Mouse (Mus musculus): ENCODE measurements around the gene Creb3l4. TPM values are rescaled to one million over a fixed set of nuclear protein-coding genes. Genes with fewer than 3 reads are reported as not detected.

The Creb3l4 gene
- polyA plus RNA-seq, 1 experiment = 1.3 TPM

DNA sequence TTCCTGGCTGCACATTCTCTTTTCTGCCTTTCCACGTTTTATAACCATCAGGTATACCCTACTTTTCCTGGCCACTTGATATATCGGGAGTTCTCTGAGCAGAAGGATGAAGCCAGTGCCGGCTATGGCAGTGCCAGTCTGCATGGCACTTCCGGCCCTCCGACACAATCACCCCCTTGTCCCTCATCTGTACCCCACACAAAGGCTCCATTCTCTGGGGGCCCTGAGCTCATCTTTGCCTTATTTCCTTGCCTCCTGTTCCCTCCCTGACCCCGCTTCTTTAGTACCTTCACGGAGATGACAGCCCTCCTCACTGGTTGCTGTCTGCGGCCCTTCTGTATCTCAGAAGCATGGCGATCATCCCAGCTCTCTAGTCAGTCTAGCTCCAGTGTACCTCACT is 37.4 kb upstream of the Creb3l4 start:
- DNase-seq = no peak
- WGBS = 97% methylated on average over 9 of the region's 9 CpGs
- H3K27ac ChIP-seq (ENCODE audit: control insufficient read depth, insufficient read depth, low read length) = no peak overlapping the region

DNA sequence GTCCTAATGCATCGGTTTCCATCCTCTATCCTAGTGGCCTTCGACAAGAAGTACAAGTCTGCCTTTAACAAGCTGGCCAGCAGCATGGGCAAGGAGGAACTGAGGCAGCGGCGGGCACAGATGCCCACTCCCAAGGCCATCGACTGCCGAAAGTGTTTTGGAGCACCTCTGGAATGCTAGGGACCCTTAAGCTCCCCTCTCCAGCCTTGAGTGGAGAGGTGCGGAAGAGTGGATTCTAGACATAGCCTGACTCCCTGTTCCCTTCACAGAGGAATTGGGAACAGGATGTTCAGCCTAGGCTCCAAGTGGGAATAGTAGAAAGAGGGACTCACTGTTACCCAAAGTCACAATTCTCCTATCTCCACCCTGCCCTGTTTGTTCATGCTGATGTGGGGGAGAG is 36.4 kb upstream of the Creb3l4 start:
- Histone ChIP-seq H3K36me3 (ENCODE audit: control insufficient read depth, insufficient read depth, low read length) (peaks cover 61% of the 10 kb centered on the region), H3K27ac (ENCODE audit: control insufficient read depth, insufficient read depth, low read length) (no peak overlapping the region), H3K4me1 (replicated peaks; ENCODE audit: control insufficient read depth, insufficient read depth, low read length) (no peaks in the 10 kb centered on the region), H3K27me3 (ENCODE audit: control insufficient read depth, insufficient read depth, low read length) (no peaks in the 10 kb centered on the region), H3K4me3 (ENCODE audit: control insufficient read depth, insufficient read depth, low read length) (no peak overlapping the region)
- no peak for DNase-seq
- no peak for TF ChIP-seq CTCF (IDR thresholded peaks at IDR 0.05; ENCODE audit: borderline replicate concordance, control insufficient read depth, extremely low read depth, insufficient read depth, low read length, poor library complexity)
- no peak for TF ChIP-seq POLR2A (IDR thresholded peaks at IDR 0.05; ENCODE audit: control insufficient read depth, extremely low read depth, insufficient read depth, low read length, poor library complexity)
- 97% methylated on average over 7 of the region's 7 CpGs for WGBS

More for the DNA sequence above, 37.4 kb upstream of the Creb3l4 start:
- Histone ChIP-seq H3K36me3 (ENCODE audit: control insufficient read depth, insufficient read depth, low read length) (peaks cover 52% of the 10 kb centered on the region), H3K27me3 (ENCODE audit: control insufficient read depth, insufficient read depth, low read length) (no peaks in the 10 kb centered on the region), H3K4me3 (ENCODE audit: control insufficient read depth, insufficient read depth, low read length) (no peak overlapping the region), H3K4me1 (replicated peaks; ENCODE audit: control insufficient read depth, insufficient read depth, low read length) (no peaks in the 10 kb centered on the region)
- no peak for TF ChIP-seq POLR2A (IDR thresholded peaks at IDR 0.05; ENCODE audit: control insufficient read depth, extremely low read depth, insufficient read depth, low read length, poor library complexity)
- no peak for TF ChIP-seq CTCF (IDR thresholded peaks at IDR 0.05; ENCODE audit: borderline replicate concordance, control insufficient read depth, extremely low read depth, insufficient read depth, low read length, poor library complexity)

DNA sequence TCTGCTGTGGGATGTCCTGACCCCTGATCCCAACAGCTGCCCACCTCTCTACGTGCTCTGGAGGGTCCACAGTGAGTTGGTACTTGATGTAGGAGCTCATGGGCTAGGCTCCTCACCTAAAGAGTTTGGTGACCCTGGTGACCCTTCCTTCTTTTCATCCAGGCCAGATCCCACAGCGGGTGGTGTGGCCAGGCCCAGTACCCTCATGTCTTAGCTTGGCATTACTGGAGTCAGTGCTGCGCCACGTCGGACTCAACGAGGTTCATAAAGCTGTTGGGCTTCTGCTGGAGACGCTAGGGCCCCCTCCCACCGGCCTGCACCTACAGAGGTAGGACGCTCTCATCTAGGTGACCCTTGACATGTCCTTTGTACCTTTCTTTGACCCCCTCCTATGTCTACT is 35.9 kb upstream of the Creb3l4 start:
- Histone ChIP-seq H3K4me3 (ENCODE audit: control insufficient read depth, insufficient read depth, low read length) (no peak overlapping the region), H3K27ac (ENCODE audit: control insufficient read depth, insufficient read depth, low read length) (no peak overlapping the region), H3K27me3 (ENCODE audit: control insufficient read depth, insufficient read depth, low read length) (no peaks in the 10 kb centered on the region), H3K4me1 (replicated peaks; ENCODE audit: control insufficient read depth, insufficient read depth, low read length) (no peaks in the 10 kb centered on the region), H3K36me3 (ENCODE audit: control insufficient read depth, insufficient read depth, low read length) (peaks cover 67% of the 10 kb centered on the region)
- no peak for TF ChIP-seq POLR2A (IDR thresholded peaks at IDR 0.05; ENCODE audit: control insufficient read depth, extremely low read depth, insufficient read depth, low read length, poor library complexity)
- no peak for TF ChIP-seq CTCF (IDR thresholded peaks at IDR 0.05; ENCODE audit: borderline replicate concordance, control insufficient read depth, extremely low read depth, insufficient read depth, low read length, poor library complexity)
- DNase-seq = no peak
- 97% methylated on average over 9 of the region's 9 CpGs for WGBS

DNA sequence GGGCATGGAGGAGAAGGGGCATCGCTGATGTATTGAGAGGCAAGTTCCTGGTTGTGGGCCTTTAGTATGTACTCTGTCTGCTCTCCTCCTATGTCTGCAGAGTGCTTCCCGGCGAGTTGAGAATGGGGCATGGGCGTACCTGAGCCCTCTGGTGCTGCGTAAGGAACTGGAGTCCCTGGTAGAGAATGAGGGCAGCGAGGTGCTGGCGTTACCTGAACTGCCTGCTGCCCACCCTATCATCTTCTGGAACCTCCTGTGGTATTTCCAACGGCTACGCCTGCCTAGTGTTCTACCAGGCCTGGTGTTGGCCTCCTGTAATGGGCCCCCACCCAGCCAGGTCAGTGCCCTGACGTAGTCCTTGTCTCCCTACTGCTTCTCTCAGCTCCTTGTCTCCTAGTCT is 34.9 kb upstream of the Creb3l4 start:
- Histone ChIP-seq H3K4me1 (replicated peaks; ENCODE audit: control insufficient read depth, insufficient read depth, low read length) (no peaks in the 10 kb centered on the region), H3K27ac (ENCODE audit: control insufficient read depth, insufficient read depth, low read length) (no peak overlapping the region), H3K36me3 (ENCODE audit: control insufficient read depth, insufficient read depth, low read length) (peaks cover 77% of the 10 kb centered on the region), H3K27me3 (ENCODE audit: control insufficient read depth, insufficient read depth, low read length) (no peaks in the 10 kb centered on the region), H3K4me3 (ENCODE audit: control insufficient read depth, insufficient read depth, low read length) (no peak overlapping the region)
- no peak for TF ChIP-seq POLR2A (IDR thresholded peaks at IDR 0.05; ENCODE audit: control insufficient read depth, extremely low read depth, insufficient read depth, low read length, poor library complexity)
- no peak for TF ChIP-seq CTCF (IDR thresholded peaks at IDR 0.05; ENCODE audit: borderline replicate concordance, control insufficient read depth, extremely low read depth, insufficient read depth, low read length, poor library complexity)
- WGBS = 96% methylated on average over 10 of the region's 10 CpGs
- DNase-seq = no peak

DNA sequence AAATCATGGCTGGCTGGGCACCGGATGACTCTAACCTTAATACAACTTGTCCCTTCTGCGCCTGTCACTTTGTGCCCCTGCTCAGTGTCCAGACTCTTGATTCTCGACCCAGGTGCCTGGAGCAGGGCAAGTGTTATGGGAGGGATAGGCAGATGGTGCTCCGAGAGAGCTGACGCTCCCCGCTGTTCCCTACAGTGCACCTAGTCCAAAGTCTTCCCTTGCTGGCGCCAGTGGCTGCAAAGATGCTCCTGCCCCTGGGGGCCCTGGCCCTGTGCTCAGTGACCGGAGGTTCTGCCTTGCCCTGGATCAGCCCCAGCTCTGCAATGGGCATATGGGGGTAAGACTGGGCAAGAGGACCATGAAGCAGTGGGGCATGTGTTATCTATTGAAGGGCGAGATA is 34.5 kb upstream of the Creb3l4 start:
- 97% methylated on average over 9 of the region's 9 CpGs for WGBS
- no peaks in the 10 kb centered on the region for H3K4me1 ChIP-seq (replicated peaks; ENCODE audit: control insufficient read depth, insufficient read depth, low read length)
- no peak for TF ChIP-seq CTCF (IDR thresholded peaks at IDR 0.05; ENCODE audit: borderline replicate concordance, control insufficient read depth, extremely low read depth, insufficient read depth, low read length, poor library complexity)
- TF ChIP-seq POLR2A (IDR thresholded peaks at IDR 0.05; ENCODE audit: control insufficient read depth, extremely low read depth, insufficient read depth, low read length, poor library complexity) = no peak
- H3K4me3 ChIP-seq (ENCODE audit: control insufficient read depth, insufficient read depth, low read length) = no peak overlapping the region
- H3K27ac ChIP-seq (ENCODE audit: control insufficient read depth, insufficient read depth, low read length) = no peak overlapping the region
- DNase-seq = no peak
- no peaks in the 10 kb centered on the region for H3K27me3 ChIP-seq (ENCODE audit: control insufficient read depth, insufficient read depth, low read length)
- peaks cover 81% of the 10 kb centered on the region for H3K36me3 ChIP-seq (ENCODE audit: control insufficient read depth, insufficient read depth, low read length)

DNA sequence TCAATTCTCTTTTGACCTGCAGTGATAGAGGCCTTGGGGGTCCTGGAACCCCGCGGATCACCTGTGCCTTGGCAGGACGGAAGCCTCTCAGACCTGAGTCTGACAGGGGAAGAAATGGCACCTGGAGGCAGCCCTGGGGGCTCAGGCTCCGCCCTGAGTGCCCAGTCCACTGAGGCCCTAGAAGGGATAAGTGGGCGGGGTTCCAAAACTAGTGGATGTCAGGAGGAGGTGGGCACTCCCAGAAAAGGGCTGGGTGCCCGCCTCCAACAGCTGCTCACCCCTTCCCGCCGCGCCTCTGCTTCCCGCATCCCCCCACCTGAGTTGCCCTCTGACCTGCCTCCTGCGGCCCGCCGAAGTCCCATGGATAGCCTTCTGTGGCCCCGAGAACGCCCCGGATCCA is 33.5 kb upstream of the Creb3l4 start:
- Histone ChIP-seq H3K27me3 (ENCODE audit: control insufficient read depth, insufficient read depth, low read length) (no peaks in the 10 kb centered on the region), H3K4me1 (replicated peaks; ENCODE audit: control insufficient read depth, insufficient read depth, low read length) (no peaks in the 10 kb centered on the region), H3K27ac (ENCODE audit: control insufficient read depth, insufficient read depth, low read length) (no peak overlapping the region), H3K4me3 (ENCODE audit: control insufficient read depth, insufficient read depth, low read length) (no peak overlapping the region), H3K36me3 (ENCODE audit: control insufficient read depth, insufficient read depth, low read length) (peaks cover 90% of the 10 kb centered on the region)
- no peak for DNase-seq
- 95% methylated on average over 16 of the region's 16 CpGs for WGBS
- TF ChIP-seq POLR2A (IDR thresholded peaks at IDR 0.05; ENCODE audit: control insufficient read depth, extremely low read depth, insufficient read depth, low read length, poor library complexity) (no peak), CTCF (IDR thresholded peaks at IDR 0.05; ENCODE audit: borderline replicate concordance, control insufficient read depth, extremely low read depth, insufficient read depth, low read length, poor library complexity) (no peak)

DNA sequence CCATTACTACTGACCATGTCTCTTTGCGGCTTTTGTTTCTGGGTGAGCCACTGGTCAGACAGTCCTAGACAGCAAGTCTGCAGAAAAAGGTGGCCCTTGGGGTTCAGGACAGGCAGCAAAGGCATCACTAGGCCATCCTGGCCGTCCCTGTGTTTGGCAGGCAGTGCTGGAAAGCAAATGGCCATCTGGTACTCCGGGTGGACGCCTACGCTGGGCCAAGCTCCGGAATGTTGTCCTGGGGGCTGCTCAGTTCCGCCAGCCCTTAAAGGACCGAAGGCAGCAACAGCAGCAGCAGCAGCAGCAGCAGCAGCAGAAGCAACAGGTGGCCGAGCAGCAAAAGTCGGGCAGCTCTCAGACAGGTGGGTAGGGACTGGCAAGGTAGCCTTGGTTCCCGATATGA is 32.0 kb upstream of the Creb3l4 start:
- TF ChIP-seq POLR2A (IDR thresholded peaks at IDR 0.05; ENCODE audit: control insufficient read depth, extremely low read depth, insufficient read depth, low read length, poor library complexity) (no peak), CTCF (IDR thresholded peaks at IDR 0.05; ENCODE audit: borderline replicate concordance, control insufficient read depth, extremely low read depth, insufficient read depth, low read length, poor library complexity) (no peak)
- H3K27ac ChIP-seq (ENCODE audit: control insufficient read depth, insufficient read depth, low read length) = no peak overlapping the region
- H3K4me1 ChIP-seq (replicated peaks; ENCODE audit: control insufficient read depth, insufficient read depth, low read length) = no peaks in the 10 kb centered on the region
- H3K27me3 ChIP-seq (ENCODE audit: control insufficient read depth, insufficient read depth, low read length) = no peaks in the 10 kb centered on the region
- H3K4me3 ChIP-seq (ENCODE audit: control insufficient read depth, insufficient read depth, low read length) = no peak overlapping the region
- WGBS = 96% methylated on average over 11 of the region's 11 CpGs
- DNase-seq = no peak
- H3K36me3 ChIP-seq (ENCODE audit: control insufficient read depth, insufficient read depth, low read length) = peaks cover 99% of the 10 kb centered on the region

Data from thymus, adult 2 months (tissue).